Mouse (Mus musculus): ENCODE results near the gene Esr1. TPM values are rescaled to one million over a fixed set of nuclear protein-coding genes. Genes with fewer than 3 reads are reported as not detected.

Esr1 gene
- polyA plus RNA-seq, 1 experiment, result 3.6 TPM

DNA sequence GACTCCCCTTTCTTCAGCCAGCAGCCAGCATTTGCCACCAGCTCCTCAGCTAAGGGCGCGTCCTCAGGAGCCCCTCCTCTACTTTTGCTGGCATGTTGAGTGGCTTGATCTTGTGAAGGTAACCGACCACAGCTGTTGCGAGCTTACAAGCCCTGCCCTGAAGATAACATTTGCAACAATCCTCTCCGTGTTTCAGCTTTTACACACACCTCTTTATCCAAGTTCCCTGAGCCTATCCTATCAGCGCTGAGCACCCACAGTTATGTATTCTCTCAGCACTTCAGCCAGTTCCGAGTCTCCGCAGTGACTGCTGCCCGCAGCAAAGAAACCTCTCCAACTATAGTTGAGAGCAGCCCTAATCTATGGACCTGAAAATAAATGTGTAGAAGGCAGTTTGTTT lies 16.0 kb downstream of the Esr1 start:
- Histone ChIP-seq H3K4me3 (ENCODE audit: control insufficient read depth, low read depth, low read length) (no peak overlapping the region), H3K27ac (ENCODE audit: control insufficient read depth, insufficient read depth, low read depth, low read length) (no peak overlapping the region)
- no peak for TF ChIP-seq POLR2A (IDR thresholded peaks at IDR 0.05; ENCODE audit: control insufficient read depth, low read depth, low read length)
- no peak for TF ChIP-seq CTCF (IDR thresholded peaks at IDR 0.05; ENCODE audit: control insufficient read depth, insufficient read depth, insufficient replicate concordance, low read depth, low read length)

DNA sequence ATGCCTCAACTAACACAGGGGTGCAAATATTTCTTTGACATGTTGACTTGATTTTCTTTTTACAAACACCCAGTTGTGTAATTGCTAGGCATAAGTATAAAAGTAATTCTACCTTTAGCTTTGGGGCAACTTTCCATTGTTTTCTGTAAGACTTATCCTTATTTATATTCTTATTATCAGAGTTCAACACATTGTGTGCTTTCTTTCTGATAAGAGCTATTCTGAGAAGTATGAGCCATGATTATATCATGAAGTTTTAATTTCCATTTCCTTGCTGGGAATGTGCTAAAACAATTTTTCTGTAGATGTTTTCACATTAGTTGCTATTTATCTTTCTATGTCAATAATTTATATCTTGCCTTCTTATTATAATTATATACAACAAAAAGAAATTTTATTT lies 17.9 kb downstream of the Esr1 start:
- Histone ChIP-seq H3K4me1 (ENCODE audit: control insufficient read depth, insufficient read depth, low read length) (no peaks in the 10 kb centered on the region), H3K27me3 (ENCODE audit: control insufficient read depth, insufficient read depth, low read length) (no peaks in the 10 kb centered on the region), H3K4me3 (ENCODE audit: control insufficient read depth, low read depth, low read length) (no peak overlapping the region), H3K27ac (ENCODE audit: control insufficient read depth, insufficient read depth, low read depth, low read length) (no peak overlapping the region), H3K36me3 (ENCODE audit: control insufficient read depth, insufficient read depth, low read length) (no peaks in the 10 kb centered on the region)
- no peak for TF ChIP-seq CTCF (IDR thresholded peaks at IDR 0.05; ENCODE audit: control insufficient read depth, insufficient read depth, insufficient replicate concordance, low read depth, low read length)

More for the DNA sequence above, 16.0 kb downstream of the Esr1 start:
- Histone ChIP-seq H3K36me3 (ENCODE audit: control insufficient read depth, insufficient read depth, low read length) (no peaks in the 10 kb centered on the region), H3K4me1 (ENCODE audit: control insufficient read depth, insufficient read depth, low read length) (no peaks in the 10 kb centered on the region), H3K27me3 (ENCODE audit: control insufficient read depth, insufficient read depth, low read length) (no peaks in the 10 kb centered on the region)

DNA sequence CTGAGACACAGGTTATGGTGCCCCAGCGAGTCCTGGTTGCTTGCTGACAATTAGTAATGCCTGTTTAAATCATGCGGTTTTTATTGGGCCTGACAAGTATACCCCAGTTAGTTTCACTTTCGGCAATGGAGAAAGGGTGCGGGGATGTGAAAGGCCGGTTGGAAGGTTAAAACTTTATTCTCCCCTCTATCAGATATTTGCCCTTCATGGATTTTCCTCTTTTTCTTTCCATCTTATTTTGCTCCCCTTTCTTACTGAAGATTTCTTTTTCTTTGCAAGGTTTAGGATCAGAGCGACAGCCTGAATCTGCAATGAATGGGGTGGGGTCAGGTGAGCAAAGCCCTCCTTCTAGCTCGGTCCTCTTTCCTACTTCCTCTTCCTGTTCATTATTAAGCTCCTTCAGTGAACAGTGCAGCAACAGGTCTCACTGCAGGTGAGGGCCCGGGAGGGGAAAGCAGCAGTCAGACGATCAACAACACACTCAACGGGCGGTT lies 20.9 kb downstream of the Esr1 start:
- no peak for TF ChIP-seq CTCF (IDR thresholded peaks at IDR 0.05; ENCODE audit: control insufficient read depth, insufficient read depth, insufficient replicate concordance, low read depth, low read length)
- no peak for TF ChIP-seq POLR2A (IDR thresholded peaks at IDR 0.05; ENCODE audit: control insufficient read depth, low read depth, low read length)
- Histone ChIP-seq H3K4me3 (ENCODE audit: control insufficient read depth, low read depth, low read length) (peak overlapping the region; percentile 21; the same call in 1 of the 2 replicates), H3K27ac (ENCODE audit: control insufficient read depth, insufficient read depth, low read depth, low read length) (peak overlapping the region; percentile 59), H3K4me1 (ENCODE audit: control insufficient read depth, insufficient read depth, low read length) (peaks cover 3% of the 10 kb centered on the region), H3K36me3 (ENCODE audit: control insufficient read depth, insufficient read depth, low read length) (no peaks in the 10 kb centered on the region), H3K27me3 (ENCODE audit: control insufficient read depth, insufficient read depth, low read length) (no peaks in the 10 kb centered on the region)

DNA sequence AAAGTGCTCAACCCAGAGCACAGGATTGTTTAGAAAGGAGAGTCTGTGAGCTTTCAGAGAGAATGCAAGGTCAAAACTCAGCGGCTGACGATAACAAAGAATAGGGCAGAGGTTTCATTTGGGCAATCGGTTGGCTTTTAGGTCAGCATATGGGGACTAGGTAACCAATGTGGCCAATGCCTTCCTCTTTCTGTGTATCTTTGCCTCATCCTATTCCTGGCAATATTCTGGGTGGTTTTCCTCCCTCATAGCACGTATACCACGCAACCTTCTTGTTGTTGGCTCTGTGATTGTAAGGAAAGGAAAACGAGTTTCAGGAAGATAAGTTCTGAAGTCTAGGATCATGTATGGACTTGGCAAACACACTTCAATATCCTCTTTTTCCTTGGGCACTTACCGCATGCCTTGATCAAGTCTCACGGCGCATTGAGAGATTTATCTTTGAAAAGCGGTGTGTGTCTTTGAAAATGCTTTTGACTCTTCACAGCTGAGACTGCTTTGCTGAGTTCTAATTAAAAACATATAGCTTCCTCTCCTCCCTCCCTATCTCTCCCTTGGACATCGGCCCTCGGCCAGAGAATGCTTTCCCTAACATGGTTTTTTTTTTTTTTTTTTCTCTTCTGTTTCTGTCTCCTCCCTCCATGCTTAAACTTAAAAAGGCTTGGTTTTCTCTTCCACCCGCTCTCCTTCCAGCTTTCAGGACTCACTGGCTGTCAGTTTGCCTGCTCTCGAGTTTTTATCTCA lies 22.1 kb downstream of the Esr1 start:
- H3K4me1 ChIP-seq (ENCODE audit: control insufficient read depth, insufficient read depth, low read length), result peaks cover 3% of the 10 kb centered on the region
- no peak for TF ChIP-seq POLR2A (IDR thresholded peaks at IDR 0.05; ENCODE audit: control insufficient read depth, low read depth, low read length)
- TF ChIP-seq CTCF (IDR thresholded peaks at IDR 0.05; ENCODE audit: control insufficient read depth, insufficient read depth, insufficient replicate concordance, low read depth, low read length), result no peak
- H3K4me3 ChIP-seq (ENCODE audit: control insufficient read depth, low read depth, low read length), result no peak overlapping the region

DNA sequence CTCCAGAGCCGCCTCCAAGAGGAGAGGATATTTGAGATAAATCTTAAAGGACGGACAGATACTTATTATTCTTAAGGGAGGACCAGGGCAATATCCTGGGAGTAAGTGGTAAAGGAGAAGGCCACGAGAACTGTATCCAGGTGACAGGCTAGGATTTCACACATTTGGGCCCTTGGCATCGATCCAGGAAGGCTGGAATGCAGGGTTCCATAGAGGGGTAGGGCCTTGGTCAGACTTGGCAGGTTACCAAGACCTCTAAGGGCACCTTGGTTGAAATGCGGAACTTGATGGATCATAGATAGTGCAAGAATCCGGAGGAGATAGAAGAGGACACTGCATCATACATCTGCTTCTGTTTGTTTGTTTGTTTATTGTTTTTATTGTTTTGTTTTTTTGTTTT lies 24.3 kb downstream of the Esr1 start:
- TF ChIP-seq POLR2A (IDR thresholded peaks at IDR 0.05; ENCODE audit: control insufficient read depth, low read depth, low read length), result no peak
- TF ChIP-seq CTCF (IDR thresholded peaks at IDR 0.05; ENCODE audit: control insufficient read depth, insufficient read depth, insufficient replicate concordance, low read depth, low read length), result no peak
- Histone ChIP-seq H3K4me1 (ENCODE audit: control insufficient read depth, insufficient read depth, low read length) (peaks cover 3% of the 10 kb centered on the region), H3K27ac (ENCODE audit: control insufficient read depth, insufficient read depth, low read depth, low read length) (no peak overlapping the region)

More for the DNA sequence above, 22.1 kb downstream of the Esr1 start:
- H3K36me3 ChIP-seq (ENCODE audit: control insufficient read depth, insufficient read depth, low read length), result no peaks in the 10 kb centered on the region
- no peaks in the 10 kb centered on the region for H3K27me3 ChIP-seq (ENCODE audit: control insufficient read depth, insufficient read depth, low read length)
- peak overlapping the region; percentile 78 for H3K27ac ChIP-seq (ENCODE audit: control insufficient read depth, insufficient read depth, low read depth, low read length)

DNA sequence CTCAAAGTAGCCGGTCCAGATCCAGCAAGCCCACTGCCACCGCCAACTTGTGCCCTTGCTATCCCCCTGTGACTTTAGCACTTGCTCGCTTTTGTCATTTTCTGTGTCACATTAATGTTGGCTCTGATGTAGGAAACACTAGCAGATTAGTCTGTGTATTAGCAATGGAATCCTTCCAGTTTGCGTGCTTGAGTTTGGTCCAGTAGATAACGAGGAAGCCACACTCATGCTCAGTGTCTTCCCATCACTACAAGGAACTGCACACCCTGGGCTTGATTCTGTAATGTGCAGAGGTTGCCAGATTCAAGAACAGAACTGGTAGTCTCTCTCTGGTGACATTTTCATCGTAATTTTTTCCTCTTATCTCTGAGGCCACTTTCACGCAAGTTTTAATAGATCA lies 34.7 kb downstream of the Esr1 start:
- Histone ChIP-seq H3K36me3 (ENCODE audit: control insufficient read depth, insufficient read depth, low read length) (no peaks in the 10 kb centered on the region), H3K27ac (ENCODE audit: control insufficient read depth, insufficient read depth, low read depth, low read length) (no peak overlapping the region), H3K4me3 (ENCODE audit: control insufficient read depth, low read depth, low read length) (no peak overlapping the region), H3K4me1 (ENCODE audit: control insufficient read depth, insufficient read depth, low read length) (no peaks in the 10 kb centered on the region), H3K27me3 (ENCODE audit: control insufficient read depth, insufficient read depth, low read length) (no peaks in the 10 kb centered on the region)
- TF ChIP-seq POLR2A (IDR thresholded peaks at IDR 0.05; ENCODE audit: control insufficient read depth, low read depth, low read length) (no peak), CTCF (IDR thresholded peaks at IDR 0.05; ENCODE audit: control insufficient read depth, insufficient read depth, insufficient replicate concordance, low read depth, low read length) (no peak)

More for the DNA sequence above, 24.3 kb downstream of the Esr1 start:
- no peaks in the 10 kb centered on the region for H3K27me3 ChIP-seq (ENCODE audit: control insufficient read depth, insufficient read depth, low read length)
- H3K4me3 ChIP-seq (ENCODE audit: control insufficient read depth, low read depth, low read length), result no peak overlapping the region
- H3K36me3 ChIP-seq (ENCODE audit: control insufficient read depth, insufficient read depth, low read length), result no peaks in the 10 kb centered on the region

DNA sequence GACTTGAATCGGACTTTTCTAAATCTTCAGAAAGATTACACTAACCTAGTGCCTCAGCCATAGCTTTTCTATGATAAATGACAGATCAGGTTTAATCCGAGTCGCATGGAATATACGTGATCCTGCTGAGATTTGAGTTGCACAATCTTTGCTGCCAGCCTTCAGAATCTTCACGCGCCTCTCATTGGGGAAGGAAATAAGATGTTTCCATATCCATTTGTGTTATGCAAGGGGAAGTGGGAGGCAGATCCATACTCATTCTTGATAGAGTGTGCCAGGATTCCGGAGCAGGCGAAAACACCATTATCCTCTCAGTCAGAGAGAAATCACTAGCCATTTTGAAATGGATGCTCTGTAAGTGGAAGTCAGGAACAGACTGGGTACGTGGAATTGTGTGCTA lies 35.5 kb downstream of the Esr1 start:
- no peaks in the 10 kb centered on the region for H3K36me3 ChIP-seq (ENCODE audit: control insufficient read depth, insufficient read depth, low read length)
- no peaks in the 10 kb centered on the region for H3K4me1 ChIP-seq (ENCODE audit: control insufficient read depth, insufficient read depth, low read length)
- TF ChIP-seq POLR2A (IDR thresholded peaks at IDR 0.05; ENCODE audit: control insufficient read depth, low read depth, low read length), result no peak
- TF ChIP-seq CTCF (IDR thresholded peaks at IDR 0.05; ENCODE audit: control insufficient read depth, insufficient read depth, insufficient replicate concordance, low read depth, low read length), result no peak
- H3K27ac ChIP-seq (ENCODE audit: control insufficient read depth, insufficient read depth, low read depth, low read length), result no peak overlapping the region
- no peaks in the 10 kb centered on the region for H3K27me3 ChIP-seq (ENCODE audit: control insufficient read depth, insufficient read depth, low read length)
- H3K4me3 ChIP-seq (ENCODE audit: control insufficient read depth, low read depth, low read length), result no peak overlapping the region
